Mouse (Mus musculus): ENCODE results near the gene Scyl1.

- TF ChIP-seq CTCF (IDR thresholded peaks at IDR 0.05; ENCODE audit: low read depth, low read length) (no peak), POLR2A (IDR thresholded peaks at IDR 0.05; ENCODE audit: insufficient read depth, low read length) (no peak), EP300 (IDR thresholded peaks at IDR 0.05; ENCODE audit: insufficient read depth, low read depth, low read length) (no peak)
Measured at GRCm38 (mm10) chr19:5740320-5741317, 30.6 kb downstream of the Scyl1 start, which contains the start of gene Ltbp3.

All from ES-Bruce4 (cell line).